Mouse (Mus musculus) liver, adult 2 months (tissue): ENCODE results near the gene Spata13. TPM values are rescaled to one million over a fixed set of nuclear protein-coding genes. Genes with fewer than 3 reads are reported as not detected.

ENCODE experiments used
- DNase-seq: peaks from one replicate; pipeline ENCODE4 v3.0.0-alpha.2; 2011; ENCODE audit warnings: low read depth, low spot score; ENCODE audit errors: extremely low read depth
- H3K27ac ChIP-seq: fragments of 200-500 bp; replicated peaks from 2 replicates; pipeline ENCODE4 v1.5.1; 2012; ENCODE audit warnings: low read depth, mild to moderate bottlenecking, control low read depth, inconsistent platforms, low read length; ENCODE audit not compliant: insufficient read depth
- H3K27me3 ChIP-seq: fragments of 200-500 bp; 2 replicates; pipeline ENCODE4 v1.6.1; 2012; ENCODE audit warnings: mild to moderate bottlenecking, moderate library complexity, low read length, inconsistent platforms; ENCODE audit not compliant: control insufficient read depth, insufficient read depth
- H3K36me3 ChIP-seq: fragments of 200-500 bp; 2 replicates; pipeline ENCODE4 v1.6.1; 2012; ENCODE audit warnings: low read length, inconsistent platforms; ENCODE audit not compliant: control insufficient read depth, insufficient read depth
- H3K4me1 ChIP-seq: fragments of 200-500 bp; 2 replicates; pipeline ENCODE4 v1.6.1; 2011; ENCODE audit warnings: low read length; ENCODE audit not compliant: control insufficient read depth, insufficient read depth
- H3K4me3 ChIP-seq: fragments of 200-500 bp; 2 replicates; pipeline ENCODE4 v1.5.1; 2011; ENCODE audit warnings: low read depth, mild to moderate bottlenecking, control low read depth, low read length, moderate library complexity; ENCODE audit not compliant: insufficient read depth
- H3K79me2 ChIP-seq: fragments of 200-500 bp; 2 replicates; pipeline ENCODE4 v1.6.1; 2012; ENCODE audit warnings: inconsistent platforms, mild to moderate bottlenecking, low read length, moderate library complexity; ENCODE audit not compliant: control insufficient read depth, insufficient read depth
- H3K9ac ChIP-seq: fragments of 200-500 bp; 2 replicates; pipeline ENCODE4 v1.6.1; 2012; ENCODE audit warnings: low read depth, mild to moderate bottlenecking, control low read depth, inconsistent platforms, low read length
- CTCF ChIP-seq: fragments of 200-500 bp; IDR thresholded peaks from 2 replicates; pipeline ENCODE4 v1.5.1; 2011; ENCODE audit warnings: low read depth, low read length, control low read depth
- POLR2A ChIP-seq: fragments of 200-500 bp; IDR thresholded peaks from 2 replicates; pipeline ENCODE4 v1.6.1; 2011; ENCODE audit warnings: low read length, control low read depth; ENCODE audit not compliant: insufficient read depth; ENCODE audit errors: extremely low read depth
- WGBS: fragments of 180-500 bp; shearing (Covaris S2); methylation state at CpG from one replicate; pipeline ENCODE4 v1.1.7; 2018; 5-methylcytosine and 5-hydroxymethylcytosine counted together
- polyA plus RNA-seq: library from polyadenylated mRNA; depleted of rRNA; stranded (reverse); fragments of >200 nt; gene quantifications from 2 replicates; pipeline ENCODE4 v1.2.3, GENCODE M21; 2012
- total RNA-seq: library from RNA; depleted of rRNA; stranded (reverse); fragments of >200 nt; gene quantifications from 2 replicates; pipeline ENCODE4 v1.2.3, GENCODE M21; 2014

Spata13 gene
- total and polyA plus RNA-seq, 2 experiments: 11.9 to 20.6 TPM

- H3K27ac ChIP-seq: no peak overlapping the region
- H3K79me2 ChIP-seq: peaks cover 30% of the 10 kb centered on the region; the same call in 1 of the 2 replicates
- no peak for DNase-seq
- no peaks in the 10 kb centered on the region; the same call in 1 of the 2 replicates for H3K36me3 ChIP-seq
- H3K27me3 ChIP-seq: no peaks in the 10 kb centered on the region
- peaks cover 19% of the 10 kb centered on the region for H3K4me1 ChIP-seq
- TF ChIP-seq POLR2A: no peak
- TF ChIP-seq CTCF: no peak
- WGBS: 54% methylated on average over 6 of the region's 6 CpGs
- H3K9ac ChIP-seq: no peak overlapping the region
- H3K4me3 ChIP-seq: no peak overlapping the region
These were observed 31.5 kb downstream of the Spata13 start for GRCm38 (mm10) chr14:60665263-60665662.

GRCm38 (mm10) chr14:60666252-60666651 is 32.5 kb downstream of the Spata13 start:
- 82% methylated on average over 7 of the region's 7 CpGs for WGBS
- no peak overlapping the region for H3K27ac ChIP-seq
- H3K36me3 ChIP-seq: no peaks in the 10 kb centered on the region; the same call in 1 of the 2 replicates
- H3K4me1 ChIP-seq: peaks cover 19% of the 10 kb centered on the region
- no peak overlapping the region for H3K4me3 ChIP-seq
- no peak for DNase-seq
- peaks cover 24% of the 10 kb centered on the region; the same call in 1 of the 2 replicates for H3K79me2 ChIP-seq
- no peak overlapping the region for H3K9ac ChIP-seq
- TF ChIP-seq POLR2A: no peak
- no peak for TF ChIP-seq CTCF
- H3K27me3 ChIP-seq: no peaks in the 10 kb centered on the region

- Histone ChIP-seq H3K79me2 (peaks cover 35% of the 10 kb centered on the region; the same call in 1 of the 2 replicates), H3K27ac (no peak overlapping the region), H3K27me3 (no peaks in the 10 kb centered on the region), H3K36me3 (no peaks in the 10 kb centered on the region), H3K4me1 (peaks cover 3% of the 10 kb centered on the region), H3K9ac (no peak overlapping the region), H3K4me3 (no peak overlapping the region)
- TF ChIP-seq CTCF: no peak
- TF ChIP-seq POLR2A: no peak
- WGBS: 88% methylated on average over 7 of the region's 7 CpGs
- no peak for DNase-seq
These were observed 36.4 kb downstream of the Spata13 start for GRCm38 (mm10) chr14:60670191-60670590.

- no peak for DNase-seq
- 80% methylated on average over 2 of the region's 2 CpGs for WGBS
- H3K79me2 ChIP-seq: peaks cover 29% of the 10 kb centered on the region; the same call in 1 of the 2 replicates
- H3K4me1 ChIP-seq: peaks cover 2% of the 10 kb centered on the region
- H3K9ac ChIP-seq: no peak overlapping the region
- H3K36me3 ChIP-seq: no peaks in the 10 kb centered on the region
- no peaks in the 10 kb centered on the region for H3K27me3 ChIP-seq
- TF ChIP-seq POLR2A: no peak
- no peak for TF ChIP-seq CTCF
- H3K27ac ChIP-seq: no peak overlapping the region
- no peak overlapping the region for H3K4me3 ChIP-seq
These were observed 37.7 kb downstream of the Spata13 start for GRCm38 (mm10) chr14:60671504-60671903.

- Histone ChIP-seq H3K36me3 (no peaks in the 10 kb centered on the region), H3K79me2 (peaks cover 37% of the 10 kb centered on the region; the same call in 1 of the 2 replicates), H3K27ac (no peak overlapping the region), H3K9ac (no peak overlapping the region), H3K4me1 (peaks cover 2% of the 10 kb centered on the region; the same call in 1 of the 2 replicates), H3K4me3 (no peak overlapping the region), H3K27me3 (no peaks in the 10 kb centered on the region)
- 90% methylated on average over 4 of the region's 4 CpGs for WGBS
- DNase-seq: no peak
- TF ChIP-seq CTCF (no peak), POLR2A (no peak)
These were observed 41.9 kb downstream of the Spata13 start for GRCm38 (mm10) chr14:60675697-60676096.

- Histone ChIP-seq H3K4me3 (no peak overlapping the region), H3K79me2 (peaks cover 33% of the 10 kb centered on the region; the same call in 1 of the 2 replicates), H3K4me1 (peaks cover 6% of the 10 kb centered on the region), H3K27me3 (no peaks in the 10 kb centered on the region), H3K36me3 (no peaks in the 10 kb centered on the region), H3K27ac (no peak overlapping the region), H3K9ac (no peak overlapping the region)
- no peak for DNase-seq
- WGBS: 84% methylated on average over 2 of the region's 2 CpGs
- TF ChIP-seq POLR2A (no peak), CTCF (no peak)
These were observed 43.0 kb downstream of the Spata13 start for GRCm38 (mm10) chr14:60676625-60677314.
